Mouse (Mus musculus) hindbrain, embryonic 15.5 days (tissue): Measurements from ENCODE around the gene Taf8. TPM values are rescaled to one million over a fixed set of nuclear protein-coding genes. Genes with fewer than 3 reads are reported as not detected.

Source experiments
- ATAC-seq: fragments of 200-750 bp; cut with Nextera tagmentation; 2 replicates; pipeline ENCODE4 v1.8.0; 2017; ENCODE audit warnings: low read depth, moderate number of reproducible peaks, moderate TSS enrichment; ENCODE audit not compliant: low FRiP score
- H3K27ac ChIP-seq: fragments of 300-500 bp; sonication (generic); replicated peaks from 2 replicates; pipeline ENCODE4 v1.5.1; 2015; ENCODE audit warnings: mild to moderate bottlenecking, inconsistent platforms
- H3K27me3 ChIP-seq: fragments of 300-500 bp; sonication (generic); 2 replicates; pipeline ENCODE4 v1.6.1; 2015; ENCODE audit warnings: control low read depth, inconsistent platforms
- H3K36me3 ChIP-seq: fragments of 300-500 bp; sonication (generic); 2 replicates; pipeline ENCODE4 v1.6.1; 2015; ENCODE audit warnings: control low read depth, inconsistent platforms
- H3K4me1 ChIP-seq: fragments of 300-500 bp; sonication (generic); replicated peaks from 2 replicates; pipeline ENCODE4 v1.6.1; 2015; ENCODE audit warnings: control low read depth, inconsistent platforms
- H3K4me2 ChIP-seq: fragments of 300-500 bp; sonication (generic); 2 replicates; pipeline ENCODE4 v1.6.1; 2015; ENCODE audit warnings: moderate library complexity, mild to moderate bottlenecking, inconsistent platforms
- H3K4me3 ChIP-seq: fragments of 300-500 bp; sonication (generic); 2 replicates; pipeline ENCODE4 v1.5.1; 2015; ENCODE audit warnings: mild to moderate bottlenecking, inconsistent platforms
- H3K9ac ChIP-seq: fragments of 300-500 bp; sonication (generic); 2 replicates; pipeline ENCODE4 v1.6.1; 2015; ENCODE audit warnings: inconsistent platforms
- H3K9me3 ChIP-seq: fragments of 300-500 bp; sonication (generic); 2 replicates; pipeline ENCODE4 v1.6.1; 2016; ENCODE audit warnings: control low read depth, inconsistent platforms
- WGBS: fragments of 180-500 bp; shearing (Covaris S2); methylation state at CpG from one replicate; pipeline ENCODE4 v1.1.7; 2015; 5-methylcytosine and 5-hydroxymethylcytosine counted together
- polyA plus RNA-seq: library from polyadenylated mRNA; unstranded; fragments of >200 nt; fragmentation: Nextera tagmentation; extraction: Ambion mirVana; gene quantifications from 2 replicates; pipeline ENCODE4 v1.2.1, GENCODE M21; 2015

The Taf8 gene
- polyA plus RNA-seq, 1 experiment from 2014 or later = 22.5 TPM

- Histone ChIP-seq H3K36me3 (no peaks in the 10 kb centered on the region), H3K4me3 (no peak overlapping the region), H3K9me3 (no peaks in the 10 kb centered on the region), H3K4me1 (no peaks in the 10 kb centered on the region), H3K27ac (no peak overlapping the region), H3K9ac (no peak overlapping the region), H3K4me2 (no peak overlapping the region), H3K27me3 (peaks cover 26% of the 10 kb centered on the region)
- WGBS = 45% methylated on average over 12 of the region's 12 CpGs
- ATAC-seq = no peak
These were observed 37.7 kb downstream of the Taf8 start for GRCm38 (mm10) chr17:47464248-47464965.

GRCm38 (mm10) chr17:47462728-47463388 is 39.2 kb downstream of the Taf8 start:
- ATAC-seq = no peak
- Histone ChIP-seq H3K36me3 (no peaks in the 10 kb centered on the region), H3K9me3 (no peaks in the 10 kb centered on the region), H3K4me3 (no peak overlapping the region), H3K27me3 (peaks cover 13% of the 10 kb centered on the region), H3K4me1 (no peaks in the 10 kb centered on the region), H3K27ac (no peak overlapping the region), H3K9ac (no peak overlapping the region), H3K4me2 (no peak overlapping the region)
- 58% methylated on average over 9 of the region's 9 CpGs for WGBS

- H3K27me3 ChIP-seq = peaks cover 6% of the 10 kb centered on the region
- no peak overlapping the region for H3K9ac ChIP-seq
- H3K36me3 ChIP-seq = no peaks in the 10 kb centered on the region
- no peak overlapping the region for H3K27ac ChIP-seq
- H3K4me3 ChIP-seq = no peak overlapping the region
- no peak overlapping the region for H3K4me2 ChIP-seq
- ATAC-seq = no peak
- H3K9me3 ChIP-seq = no peaks in the 10 kb centered on the region
- 83% methylated on average over 7 of the region's 7 CpGs for WGBS
- no peaks in the 10 kb centered on the region for H3K4me1 ChIP-seq
These were observed 39.9 kb downstream of the Taf8 start for GRCm38 (mm10) chr17:47462209-47462608.

- no peaks in the 10 kb centered on the region for H3K4me1 ChIP-seq
- peaks cover under 1% of the 10 kb centered on the region; the same call in 1 of the 2 replicates for H3K27me3 ChIP-seq
- H3K4me2 ChIP-seq = no peak overlapping the region
- H3K9ac ChIP-seq = no peak overlapping the region
- H3K9me3 ChIP-seq = no peaks in the 10 kb centered on the region
- H3K36me3 ChIP-seq = no peaks in the 10 kb centered on the region
- H3K4me3 ChIP-seq = no peak overlapping the region
- WGBS = 80% methylated on average over 3 of the region's 3 CpGs
- no peak for ATAC-seq
- H3K27ac ChIP-seq = no peak overlapping the region
These were observed 40.4 kb downstream of the Taf8 start for GRCm38 (mm10) chr17:47461688-47462087.

GRCm38 (mm10) chr17:47459341-47459919 is 42.7 kb downstream of the Taf8 start:
- H3K36me3 ChIP-seq = no peaks in the 10 kb centered on the region
- H3K9ac ChIP-seq = no peak overlapping the region
- ATAC-seq = no peak
- H3K4me1 ChIP-seq = no peaks in the 10 kb centered on the region
- H3K9me3 ChIP-seq = no peaks in the 10 kb centered on the region
- no peak overlapping the region for H3K4me2 ChIP-seq
- WGBS = 86% methylated on average over 3 of the region's 3 CpGs
- H3K4me3 ChIP-seq = no peak overlapping the region
- H3K27ac ChIP-seq = no peak overlapping the region
- no peaks in the 10 kb centered on the region for H3K27me3 ChIP-seq

GRCm38 (mm10) chr17:47458936-47459335 is 43.2 kb downstream of the Taf8 start:
- ATAC-seq = no peak
- H3K27ac ChIP-seq = no peak overlapping the region
- no peaks in the 10 kb centered on the region for H3K36me3 ChIP-seq
- no peak overlapping the region for H3K4me3 ChIP-seq
- 95% methylated on average over 2 of the region's 2 CpGs for WGBS
- no peak overlapping the region for H3K9ac ChIP-seq
- H3K27me3 ChIP-seq = no peaks in the 10 kb centered on the region
- no peaks in the 10 kb centered on the region for H3K4me1 ChIP-seq
- no peaks in the 10 kb centered on the region for H3K9me3 ChIP-seq
- no peak overlapping the region for H3K4me2 ChIP-seq

GRCm38 (mm10) chr17:47458310-47458709 is 43.8 kb downstream of the Taf8 start:
- WGBS = 79% methylated on average over 13 of the region's 13 CpGs
- ATAC-seq = no peak

GRCm38 (mm10) chr17:47454675-47455074 is 47.4 kb downstream of the Taf8 start:
- no peaks in the 10 kb centered on the region for H3K27me3 ChIP-seq
- H3K4me3 ChIP-seq = no peak overlapping the region
- no peaks in the 10 kb centered on the region for H3K4me1 ChIP-seq
- WGBS = 61% methylated on average over 8 of the region's 8 CpGs
- H3K9ac ChIP-seq = no peak overlapping the region
- no peaks in the 10 kb centered on the region for H3K9me3 ChIP-seq
- H3K36me3 ChIP-seq = no peaks in the 10 kb centered on the region
- H3K27ac ChIP-seq = no peak overlapping the region
- no peak for ATAC-seq
- H3K4me2 ChIP-seq = no peak overlapping the region

More at GRCm38 (mm10) chr17:47458310-47458709, 43.8 kb downstream of the Taf8 start:
- Histone ChIP-seq H3K27me3 (no peaks in the 10 kb centered on the region), H3K4me2 (no peak overlapping the region), H3K9me3 (no peaks in the 10 kb centered on the region), H3K4me1 (no peaks in the 10 kb centered on the region), H3K36me3 (no peaks in the 10 kb centered on the region), H3K4me3 (no peak overlapping the region), H3K9ac (no peak overlapping the region), H3K27ac (no peak overlapping the region)

- Histone ChIP-seq H3K27ac (no peak overlapping the region), H3K4me3 (no peak overlapping the region)
These were observed 49.2 kb downstream of the Taf8 start for GRCm38 (mm10) chr17:47452886-47453285.

GRCm38 (mm10) chr17:47450880-47451565 is 51.1 kb downstream of the Taf8 start:
- Histone ChIP-seq H3K27ac (no peak overlapping the region), H3K36me3 (no peaks in the 10 kb centered on the region), H3K4me2 (no peak overlapping the region), H3K9me3 (no peaks in the 10 kb centered on the region), H3K27me3 (no peaks in the 10 kb centered on the region), H3K9ac (no peak overlapping the region), H3K4me3 (no peak overlapping the region), H3K4me1 (no peaks in the 10 kb centered on the region)
- ATAC-seq = no peak
- 81% methylated on average over 12 of the region's 12 CpGs for WGBS

More at GRCm38 (mm10) chr17:47452886-47453285, 49.2 kb downstream of the Taf8 start:
- Histone ChIP-seq H3K4me1 (no peaks in the 10 kb centered on the region), H3K36me3 (no peaks in the 10 kb centered on the region), H3K27me3 (no peaks in the 10 kb centered on the region), H3K9me3 (no peaks in the 10 kb centered on the region), H3K9ac (no peak overlapping the region), H3K4me2 (no peak overlapping the region)
- no peak for ATAC-seq
- WGBS = 65% methylated on average over 7 of the region's 7 CpGs

- Histone ChIP-seq H3K4me3 (no peak overlapping the region), H3K36me3 (no peaks in the 10 kb centered on the region), H3K4me1 (no peaks in the 10 kb centered on the region), H3K27me3 (no peaks in the 10 kb centered on the region), H3K9ac (no peak overlapping the region), H3K27ac (no peak overlapping the region), H3K9me3 (no peaks in the 10 kb centered on the region), H3K4me2 (no peak overlapping the region)
- 40% methylated on average over 7 of the region's 7 CpGs for WGBS
- ATAC-seq = no peak
These were observed 51.9 kb downstream of the Taf8 start for GRCm38 (mm10) chr17:47450239-47450638.

- no peak overlapping the region for H3K4me2 ChIP-seq
- no peaks in the 10 kb centered on the region for H3K9me3 ChIP-seq
- WGBS = 80% methylated on average over 5 of the region's 5 CpGs
- H3K9ac ChIP-seq = no peak overlapping the region
- H3K36me3 ChIP-seq = no peaks in the 10 kb centered on the region
- H3K4me1 ChIP-seq = no peaks in the 10 kb centered on the region
- no peak for ATAC-seq
- no peaks in the 10 kb centered on the region for H3K27me3 ChIP-seq
- H3K27ac ChIP-seq = no peak overlapping the region
- no peak overlapping the region for H3K4me3 ChIP-seq
These were observed 52.7 kb downstream of the Taf8 start for GRCm38 (mm10) chr17:47449432-47449831.
